Mouse (Mus musculus) heart, embryonic 14.5 days (tissue): ENCODE data around the gene 1700092M07Rik. TPM values are rescaled to one million over a fixed set of nuclear protein-coding genes. Genes with fewer than 3 reads are reported as not detected.

Experiments
- ATAC-seq: fragments of 200-750 bp; cut with Nextera tagmentation; 2 replicates; pipeline ENCODE4 v1.8.0; 2017; ENCODE audit warnings: low read depth, moderate TSS enrichment; ENCODE audit not compliant: insufficient number of reproducible peaks, insufficient read depth, low FRiP score
- H3K27ac ChIP-seq, 2 experiments: fragments of 200-500 bp in 1 of 2; fragments of 300-500 bp in 1 of 2; sonication (generic) in 1 of 2; replicated peaks in 1 of 2; 2 replicates each; pipeline ENCODE4 v1.5.1; 2012 to 2014; ENCODE audit warnings: low read depth in 2 of 2, low read length in 2 of 2, control low read depth in 1 of 2, mild to moderate bottlenecking in 1 of 2, mixed read lengths in 1 of 2; ENCODE audit not compliant: control insufficient read depth in 1 of 2, insufficient read depth in 1 of 2
- H3K27me3 ChIP-seq: fragments of 300-500 bp; sonication (generic); 2 replicates; pipeline ENCODE4 v1.6.1; 2014; ENCODE audit warnings: mild to moderate bottlenecking, low read length, control low read depth; ENCODE audit not compliant: control insufficient read depth, insufficient read depth
- H3K36me3 ChIP-seq: fragments of 300-500 bp; sonication (generic); 2 replicates; pipeline ENCODE4 v1.6.1; 2014; ENCODE audit warnings: mild to moderate bottlenecking, control low read depth, low read length, mixed read lengths; ENCODE audit not compliant: control insufficient read depth, insufficient read depth
- H3K4me1 ChIP-seq, 2 experiments: fragments of 200-500 bp in 1 of 2; fragments of 300-500 bp in 1 of 2; sonication (generic) in 1 of 2; 2 replicates each; pipeline ENCODE4 v1.6.1; 2012 to 2014; ENCODE audit warnings: low read length in 2 of 2, control low read depth in 1 of 2, mixed read lengths in 1 of 2; ENCODE audit not compliant: control insufficient read depth in 2 of 2, insufficient read depth in 2 of 2
- H3K4me2 ChIP-seq: fragments of 300-500 bp; sonication (generic); 2 replicates; pipeline ENCODE4 v1.6.1; 2014; ENCODE audit warnings: mild to moderate bottlenecking, low read length
- H3K4me3 ChIP-seq, 2 experiments: fragments of 200-500 bp in 1 of 2; fragments of 300-500 bp in 1 of 2; sonication (generic) in 1 of 2; 2 replicates each; pipeline ENCODE4 v1.5.1; 2012 to 2014; ENCODE audit warnings: low read length in 2 of 2, mild to moderate bottlenecking in 2 of 2, control low read depth in 1 of 2, low read depth in 1 of 2, moderate library complexity in 1 of 2; ENCODE audit not compliant: control insufficient read depth in 1 of 2, insufficient read depth in 1 of 2
- H3K9ac ChIP-seq: fragments of 300-500 bp; sonication (generic); 2 replicates; pipeline ENCODE4 v1.6.1; 2014; ENCODE audit warnings: mild to moderate bottlenecking, low read length
- H3K9me3 ChIP-seq: fragments of 300-500 bp; sonication (generic); 2 replicates; pipeline ENCODE4 v1.6.1; 2016; ENCODE audit warnings: low read length, control low read depth; ENCODE audit not compliant: control insufficient read depth
- WGBS: fragments of 180-500 bp; shearing (Covaris S2); extraction: QIAGEN DNeasy Blood & Tissue Kit; methylation state at CpG from one replicate; pipeline ENCODE4 v1.1.7; 2014; 5-methylcytosine and 5-hydroxymethylcytosine counted together
- microRNA-seq: library from miRNA; unstranded; fragments of <30 nt; microRNA quantifications from one replicate; pipeline ENCODE4, GENCODE M21; 2016
- polyA plus RNA-seq: library from polyadenylated mRNA; unstranded; fragments of >200 nt; fragmentation: Nextera tagmentation; extraction: Ambion mirVana; gene quantifications from 2 replicates; pipeline ENCODE4 v1.2.1, GENCODE M21; 2014

Gene 1700092M07Rik
- polyA plus RNA-seq, 1 experiment from 2014 or later = not detected

GRCm38 (mm10) chr19:8786008-8786781, 45.7 kb downstream of the 1700092M07Rik start, which contains the start of gene Taf6l:
TSS of gene Taf6l (minus strand) at chr19:8786417.
- ATAC-seq = peak; percentile 99
- Histone ChIP-seq H3K9ac (peak within 1 kb of the TSS; percentile 79), H3K27me3 (no peaks in the 10 kb centered on the region), H3K27ac (peak within 1 kb of the TSS; percentile 35 to 80; a peak in 3 of 4 replicates), H3K4me3 (peak within 1 kb of the TSS; percentile 67 to 85), H3K4me1 (0 out of 4 replicates have a peak, but pooled peaks cover 0 to 6% of the 10 kb centered on the region in 2 experiments), H3K9me3 (no peaks in the 10 kb centered on the region), H3K36me3 (peaks cover 26% of the 10 kb centered on the region), H3K4me2 (peak within 1 kb of the TSS; percentile 86)
- under 1% methylated on average over 32 of the region's 32 CpGs for WGBS

DNA sequence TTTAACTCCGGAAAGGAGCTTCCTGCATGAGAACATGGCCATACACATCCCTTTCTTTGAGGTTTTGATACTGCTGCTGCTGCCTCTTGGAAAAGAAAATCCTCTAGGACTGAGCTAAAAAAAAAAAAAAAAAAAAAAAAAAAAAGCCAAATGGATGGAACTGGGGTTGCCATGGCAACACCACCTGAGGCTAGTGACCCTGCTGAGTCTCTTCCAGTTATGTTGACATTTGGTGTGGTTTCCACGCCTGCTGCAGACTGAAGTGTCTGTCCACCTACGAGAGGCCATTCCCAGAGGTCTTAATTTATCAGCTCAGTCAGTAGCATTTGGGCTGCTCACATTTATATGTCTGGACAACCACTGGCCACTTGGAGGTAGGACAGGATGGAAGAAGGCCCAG, 48.0 kb downstream of the 1700092M07Rik start:
- H3K4me1 ChIP-seq = 0 out of 4 replicates have a peak, but pooled peaks cover 0 to 6% of the 10 kb centered on the region in 2 experiments
- 37% methylated on average over 3 of the region's 3 CpGs for WGBS
- H3K27me3 ChIP-seq = no peaks in the 10 kb centered on the region
- no peak overlapping the region for H3K4me2 ChIP-seq
- H3K9ac ChIP-seq = no peak overlapping the region
- H3K4me3 ChIP-seq = no peak overlapping the region
- H3K36me3 ChIP-seq = peaks cover 18% of the 10 kb centered on the region
- ATAC-seq = no peak
- peaks cover 4% of the 10 kb centered on the region; the same call in 1 of the 2 replicates for H3K9me3 ChIP-seq
- no peak overlapping the region for H3K27ac ChIP-seq

DNA sequence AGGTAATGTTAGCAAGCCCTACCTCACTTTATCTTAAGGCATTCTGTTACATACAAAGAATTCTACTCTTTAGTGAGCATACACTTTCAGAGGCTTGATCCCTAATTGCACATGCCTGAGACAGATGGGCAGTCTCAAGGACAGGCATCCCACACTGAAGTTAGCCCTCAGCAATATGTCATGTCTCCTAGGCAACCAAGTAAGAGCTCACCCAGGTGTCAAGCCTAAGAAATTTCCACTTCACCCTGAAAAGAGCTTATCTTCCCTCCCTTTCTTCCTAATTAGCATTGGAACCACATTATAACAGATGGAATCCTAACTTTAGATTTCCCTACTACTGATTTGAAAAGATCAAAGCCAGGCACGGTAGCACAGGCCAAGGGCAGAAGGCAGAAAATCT, 48.7 kb downstream of the 1700092M07Rik start:
- H3K27me3 ChIP-seq = no peaks in the 10 kb centered on the region
- no peak overlapping the region for H3K4me2 ChIP-seq
- ATAC-seq = no peak
- peaks cover 21% of the 10 kb centered on the region for H3K36me3 ChIP-seq
- H3K4me1 ChIP-seq = 0 out of 4 replicates have a peak, but pooled peaks cover 0 to 6% of the 10 kb centered on the region in 2 experiments
- no peak overlapping the region for H3K4me3 ChIP-seq
- no peak overlapping the region for H3K9ac ChIP-seq
- no peak overlapping the region for H3K27ac ChIP-seq
- 48% methylated on average over 1 of the region's 1 CpGs for WGBS
- H3K9me3 ChIP-seq = peaks cover 4% of the 10 kb centered on the region; the same call in 1 of the 2 replicates

DNA sequence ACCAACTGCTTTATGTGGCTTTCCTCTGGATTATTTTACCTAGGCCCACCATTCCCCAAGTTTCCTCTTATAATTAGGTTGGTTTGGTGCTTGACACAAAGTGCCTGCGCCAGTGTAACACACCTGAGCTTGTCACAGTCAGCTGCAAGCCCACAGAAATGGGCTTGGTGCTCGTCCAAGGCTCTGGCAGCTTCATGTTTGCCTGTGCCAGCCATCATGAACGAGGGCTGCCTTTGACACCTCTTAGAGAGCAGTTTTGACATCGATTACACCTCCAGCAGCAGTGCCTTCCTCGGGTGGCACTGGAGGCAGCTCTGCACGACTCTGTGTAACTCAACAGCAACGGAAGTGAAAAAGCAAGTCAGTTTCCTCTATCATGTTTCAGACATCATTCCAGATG, 49.7 kb downstream of the 1700092M07Rik start:
- H3K27ac ChIP-seq = no peak overlapping the region
- peaks cover 4% of the 10 kb centered on the region; the same call in 1 of the 2 replicates for H3K9me3 ChIP-seq
- H3K4me1 ChIP-seq = 0 out of 4 replicates have a peak, but pooled peaks cover 0 to 6% of the 10 kb centered on the region in 2 experiments
- H3K27me3 ChIP-seq = no peaks in the 10 kb centered on the region
- no peak for ATAC-seq
- H3K36me3 ChIP-seq = peaks cover 31% of the 10 kb centered on the region
- no peak overlapping the region for H3K4me3 ChIP-seq
- H3K9ac ChIP-seq = no peak overlapping the region
- no peak overlapping the region for H3K4me2 ChIP-seq
- 74% methylated on average over 7 of the region's 7 CpGs for WGBS

Small RNA genes lying within 50 kb of the gene (microRNA-seq; reads per million reads assigned to microRNA genes)
- not detected for gene Mir6992

Other genes starting within 250 kb of the 1700092M07Rik start
- not detected in 2 replicates for gene Slc22a8, start 149.5 kb upstream of the 1700092M07Rik start, polyA plus RNA-seq
- not detected in 2 replicates for gene Slc22a6, start 122.7 kb upstream of the 1700092M07Rik start, polyA plus RNA-seq
- gene Chrm1, start 76.9 kb upstream of the 1700092M07Rik start, polyA plus RNA-seq = 0.12 TPM in 1 of 2 replicates, not detected in the other
- 62.2 and 65.7 TPM in 2 replicates for gene Slc3a2, start 17.3 kb upstream of the 1700092M07Rik start, polyA plus RNA-seq
- gene Wdr74, start 4.9 kb upstream of the 1700092M07Rik start, polyA plus RNA-seq = 49.7 and 50.5 TPM in 2 replicates
- 81.4 and 83.5 TPM in 2 replicates for gene Stx5a, start 695 bp downstream of the 1700092M07Rik start, polyA plus RNA-seq
- gene Nxf1, start 16.4 kb downstream of the 1700092M07Rik start, polyA plus RNA-seq = 101 and 105 TPM in 2 replicates
- 167 and 196 TPM in 2 replicates for gene Tmem223, start 30.3 kb downstream of the 1700092M07Rik start, polyA plus RNA-seq
- 59.0 and 69.7 TPM in 2 replicates for gene Tmem179b, start 33.7 kb downstream of the 1700092M07Rik start, polyA plus RNA-seq
- gene Taf6l, start 45.7 kb downstream of the 1700092M07Rik start, polyA plus RNA-seq = 10.8 and 10.9 TPM in 2 replicates
- gene Polr2g, start 57.9 kb downstream of the 1700092M07Rik start, polyA plus RNA-seq = 128 and 146 TPM in 2 replicates
- gene Zbtb3, start 61.8 kb downstream of the 1700092M07Rik start, polyA plus RNA-seq = 3.0 and 3.2 TPM in 2 replicates
- 27.7 and 31.8 TPM in 2 replicates for gene Ttc9c, start 78.6 kb downstream of the 1700092M07Rik start, polyA plus RNA-seq
- 3.9 and 5.0 TPM in 2 replicates for gene Hnrnpul2, start 79.3 kb downstream of the 1700092M07Rik start, polyA plus RNA-seq
- gene AC129217.1, start 89.1 kb downstream of the 1700092M07Rik start, polyA plus RNA-seq = 0.43 TPM in 1 of 2 replicates, not detected in the other
- 40.6 and 45.0 TPM in 2 replicates for gene Bscl2, start 96.7 kb downstream of the 1700092M07Rik start, polyA plus RNA-seq
- gene Gng3, start 98.5 kb downstream of the 1700092M07Rik start, polyA plus RNA-seq = 1.0 and 2.3 TPM in 2 replicates
- 1.2 and 1.3 TPM in 2 replicates for gene Lrrn4cl, start 110.0 kb downstream of the 1700092M07Rik start, polyA plus RNA-seq
- gene Ubxn1, start 130.8 kb downstream of the 1700092M07Rik start, polyA plus RNA-seq = 118 and 123 TPM in 2 replicates
- gene Uqcc3, start 140.2 kb downstream of the 1700092M07Rik start, polyA plus RNA-seq = 67.4 and 78.2 TPM in 2 replicates
- 48.3 and 51.5 TPM in 2 replicates for gene Lbhd1, start 143.0 kb downstream of the 1700092M07Rik start, polyA plus RNA-seq
- not detected in 2 replicates for gene Gm49403, start 143.2 kb downstream of the 1700092M07Rik start, polyA plus RNA-seq
- 53.7 and 55.8 TPM in 2 replicates for gene 1810009A15Rik, start 148.1 kb downstream of the 1700092M07Rik start, polyA plus RNA-seq
- not detected in 2 replicates for gene Gm49416, start 148.2 kb downstream of the 1700092M07Rik start, polyA plus RNA-seq
- 18.2 TPM in 2 replicates for gene Ints5, start 152.3 kb downstream of the 1700092M07Rik start, polyA plus RNA-seq
- 48.0 and 54.6 TPM in 2 replicates for gene Ganab, start 157.4 kb downstream of the 1700092M07Rik start, polyA plus RNA-seq
- 27.8 and 34.2 TPM in 2 replicates for gene B3gat3, start 179.7 kb downstream of the 1700092M07Rik start, polyA plus RNA-seq
- 0.94 and 1.6 TPM in 2 replicates for gene Rom1, start 188.6 kb downstream of the 1700092M07Rik start, polyA plus RNA-seq
- 9.0 TPM in 2 replicates for gene Eml3, start 188.8 kb downstream of the 1700092M07Rik start, polyA plus RNA-seq
- gene Mta2, start 201.2 kb downstream of the 1700092M07Rik start, polyA plus RNA-seq = 19.8 and 26.5 TPM in 2 replicates
- 14.5 and 15.6 TPM in 2 replicates for gene Tut1, start 213.1 kb downstream of the 1700092M07Rik start, polyA plus RNA-seq
- gene Eef1g, start 226.3 kb downstream of the 1700092M07Rik start, polyA plus RNA-seq = 234 and 253 TPM in 2 replicates
- 29.4 and 30.6 TPM in 2 replicates for gene Ahnak, start 248.6 kb downstream of the 1700092M07Rik start, polyA plus RNA-seq